Mouse (Mus musculus) G1E (cell line): ENCODE results near the gene Hist2h2aa2. TPM values are rescaled to one million over a fixed set of nuclear protein-coding genes. Genes with fewer than 3 reads are reported as not detected.
A peak's percentile ranks its signal among the peaks of the same experiment; 100 is the strongest.

ENCODE experiments used
- ATAC-seq: 2 replicates; pipeline ENCODE4 v1.8.0; 2016; ENCODE audit warnings: mild to moderate bottlenecking; ENCODE audit not compliant: insufficient number of reproducible peaks, poor library complexity, low FRiP score, severe bottlenecking; ENCODE audit errors: extremely low read depth
- DNase-seq: peaks from one replicate; pipeline ENCODE4 v3.0.0; 2012; ENCODE audit warnings: low spot score
- H3K27me3 ChIP-seq: 2 replicates; pipeline ENCODE4 v1.6.1; 2012; ENCODE audit warnings: mild to moderate bottlenecking, low read length, inconsistent platforms; ENCODE audit not compliant: insufficient read depth
- H3K36me3 ChIP-seq: replicated peaks from 2 replicates; pipeline ENCODE3; 2012; ENCODE audit warnings: mild to moderate bottlenecking, inconsistent platforms
- H3K4me1 ChIP-seq: 2 replicates; pipeline ENCODE4 v1.6.1; 2012; ENCODE audit warnings: low read depth, low read length, inconsistent platforms, mixed read lengths; ENCODE audit not compliant: insufficient read depth
- H3K4me3 ChIP-seq: 2 replicates; pipeline ENCODE4 v1.5.1; 2012; ENCODE audit warnings: low read depth, mild to moderate bottlenecking, inconsistent platforms, low read length, moderate library complexity, mixed read lengths
- H3K9me3 ChIP-seq: replicated peaks from 2 replicates; pipeline ENCODE4 v1.6.1; 2012; ENCODE audit warnings: inconsistent platforms
- CTCF ChIP-seq: IDR thresholded peaks from 2 replicates; pipeline ENCODE4 v1.5.1; 2012; ENCODE audit warnings: low read depth, low read length, inconsistent platforms, mixed read lengths
- GATA1 ChIP-seq: IDR thresholded peaks from 2 replicates; pipeline ENCODE4 v1.6.1; 2012; ENCODE audit warnings: borderline replicate concordance, low read length, inconsistent platforms, mixed read lengths
- GATA2 ChIP-seq: IDR thresholded peaks from 2 replicates; pipeline ENCODE4 v1.6.1; 2012; ENCODE audit warnings: low read depth, low read length, inconsistent platforms, borderline replicate concordance
- POLR2AphosphoS5 ChIP-seq: IDR thresholded peaks from 2 replicates; pipeline ENCODE4 v1.6.1; 2012; ENCODE audit warnings: low read depth, low read length, inconsistent platforms; ENCODE audit not compliant: insufficient replicate concordance
- TAL1 ChIP-seq: conservative IDR thresholded peaks from 2 replicates; pipeline ENCODE4 v1.6.1; 2012; ENCODE audit warnings: low read depth, low read length, inconsistent platforms, mixed read lengths
- polyA plus RNA-seq: library from polyadenylated mRNA; stranded (reverse); fragments of >175 nt; gene quantifications from 2 replicates; pipeline ENCODE4 v1.2.3, GENCODE M21; 2012
- total RNA-seq, 2 experiments: library from RNA; stranded (forward) in 1 of 2; stranded (reverse) in 1 of 2; fragments of 200-1000 nt in 1 of 2; fragments of >200 nt in 1 of 2; fragmentation: Nextera tagmentation in 1 of 2; gene quantifications; 2 replicates each; pipeline ENCODE4 v1.2.3; 2014 to 2017

The Hist2h2aa2 gene
- total and polyA plus RNA-seq, 3 experiments: 39.6 to 2,156 (median 1,341) TPM

- peaks cover 58% of the 10 kb centered on the region for H3K4me1 ChIP-seq
- DNase-seq: no peak
- no peak for ATAC-seq
Observed at GRCm38 (mm10) chr3:96261623-96262022, 21.5 kb upstream of the Hist2h2aa2 start.

GRCm38 (mm10) chr3:96260220-96260619, 20.1 kb upstream of the Hist2h2aa2 start:
- Histone ChIP-seq H3K9me3 (no peaks in the 10 kb centered on the region), H3K4me3 (no peak overlapping the region), H3K4me1 (peaks cover 71% of the 10 kb centered on the region)

More at GRCm38 (mm10) chr3:96261623-96262022, 21.5 kb upstream of the Hist2h2aa2 start:
- Histone ChIP-seq H3K36me3 (no peaks in the 10 kb centered on the region), H3K27me3 (no peaks in the 10 kb centered on the region), H3K9me3 (no peaks in the 10 kb centered on the region), H3K4me3 (peak overlapping the region; percentile 75; the same call in 1 of the 2 replicates)
- no peak for TF ChIP-seq GATA2
- no peak for TF ChIP-seq GATA1
- no peak for TF ChIP-seq CTCF
- no peak for TF ChIP-seq TAL1
- no peak for TF ChIP-seq POLR2AphosphoS5

GRCm38 (mm10) chr3:96257190-96257589, 17.1 kb upstream of the Hist2h2aa2 start:
- Histone ChIP-seq H3K9me3 (no peaks in the 10 kb centered on the region), H3K36me3 (no peaks in the 10 kb centered on the region), H3K4me3 (no peak overlapping the region), H3K27me3 (no peaks in the 10 kb centered on the region), H3K4me1 (peaks cover 62% of the 10 kb centered on the region)
- TF ChIP-seq POLR2AphosphoS5: no peak
- TF ChIP-seq GATA1: no peak
- no peak for TF ChIP-seq TAL1
- no peak for TF ChIP-seq CTCF
- TF ChIP-seq GATA2: no peak
- no peak for DNase-seq
- ATAC-seq: no peak

More at GRCm38 (mm10) chr3:96260220-96260619, 20.1 kb upstream of the Hist2h2aa2 start:
- TF ChIP-seq POLR2AphosphoS5 (no peak), CTCF (no peak), GATA2 (no peak), GATA1 (no peak), TAL1 (no peak)
- DNase-seq (no peak), ATAC-seq (no peak)
- Histone ChIP-seq H3K36me3 (no peaks in the 10 kb centered on the region), H3K27me3 (no peaks in the 10 kb centered on the region)

- DNase-seq: no peak
- H3K27me3 ChIP-seq: no peaks in the 10 kb centered on the region
- no peak for ATAC-seq
- TF ChIP-seq GATA2 (no peak), GATA1 (no peak), CTCF (no peak), POLR2AphosphoS5 (no peak), TAL1 (no peak)
- H3K4me3 ChIP-seq: peak overlapping the region; percentile 27; the same call in 1 of the 2 replicates
- H3K36me3 ChIP-seq: no peaks in the 10 kb centered on the region
- peaks cover 53% of the 10 kb centered on the region for H3K4me1 ChIP-seq
- no peaks in the 10 kb centered on the region for H3K9me3 ChIP-seq
Observed at GRCm38 (mm10) chr3:96255926-96256593, 16.0 kb upstream of the Hist2h2aa2 start.

GRCm38 (mm10) chr3:96254683-96255355, 14.7 kb upstream of the Hist2h2aa2 start:
- TF ChIP-seq TAL1 (peak; percentile 78), POLR2AphosphoS5 (no peak)

GRCm38 (mm10) chr3:96251787-96252186, 11.7 kb upstream of the Hist2h2aa2 start:
- no peak overlapping the region for H3K4me3 ChIP-seq
- no peak for ATAC-seq

More at GRCm38 (mm10) chr3:96254683-96255355, 14.7 kb upstream of the Hist2h2aa2 start:
- ATAC-seq (peak; percentile 94), DNase-seq (peak; percentile 51)
- Histone ChIP-seq H3K9me3 (no peaks in the 10 kb centered on the region), H3K4me3 (peak overlapping the region; percentile 62), H3K27me3 (no peaks in the 10 kb centered on the region), H3K4me1 (peaks cover 53% of the 10 kb centered on the region), H3K36me3 (no peaks in the 10 kb centered on the region)

GRCm38 (mm10) chr3:96250890-96251289, 10.8 kb upstream of the Hist2h2aa2 start:
- H3K9me3 ChIP-seq: no peaks in the 10 kb centered on the region
- ATAC-seq: no peak

More at GRCm38 (mm10) chr3:96251787-96252186, 11.7 kb upstream of the Hist2h2aa2 start:
- Histone ChIP-seq H3K36me3 (no peaks in the 10 kb centered on the region), H3K27me3 (no peaks in the 10 kb centered on the region), H3K4me1 (peaks cover 54% of the 10 kb centered on the region), H3K9me3 (no peaks in the 10 kb centered on the region)
- TF ChIP-seq CTCF (no peak), TAL1 (no peak)
- no peak for DNase-seq

More at GRCm38 (mm10) chr3:96250890-96251289, 10.8 kb upstream of the Hist2h2aa2 start:
- DNase-seq: no peak
- no peak for TF ChIP-seq GATA1
- no peak for TF ChIP-seq TAL1
- TF ChIP-seq GATA2: no peak
- TF ChIP-seq POLR2AphosphoS5: no peak
- TF ChIP-seq CTCF: no peak
- no peaks in the 10 kb centered on the region for H3K27me3 ChIP-seq
- peaks cover 48% of the 10 kb centered on the region for H3K4me1 ChIP-seq
- H3K36me3 ChIP-seq: no peaks in the 10 kb centered on the region
- no peak overlapping the region for H3K4me3 ChIP-seq
